Mouse (Mus musculus): ENCODE results near the gene Fuca2.

- TF ChIP-seq CTCF (IDR thresholded peaks at IDR 0.05; ENCODE audit: low read depth, low read length), result no peak
- TF ChIP-seq POLR2A (IDR thresholded peaks at IDR 0.05; ENCODE audit: borderline replicate concordance, low read depth, low read length), result no peak
Measured at GRCm38 (mm10) chr10:13541721-13542120, 42.4 kb downstream of the Fuca2 start.
